Mouse (Mus musculus): ENCODE results near the gene Msh3. TPM values are rescaled to one million over a fixed set of nuclear protein-coding genes. Genes with fewer than 3 reads are reported as not detected.

The Msh3 gene
- polyA plus RNA-seq, 1 experiment from 2014 or later: 43.8 TPM

GRCm38 (mm10) chr13:92291605-92292004 is 63.2 kb downstream of the Msh3 start:
- Histone ChIP-seq H3K4me3 (ENCODE audit: low read depth, low read length) (no peak overlapping the region), H3K27me3 (ENCODE audit: control insufficient read depth, insufficient read depth, low read length) (no peaks in the 10 kb centered on the region), H3K9ac (ENCODE audit: low read length) (no peak overlapping the region), H3K4me1 (replicated peaks; ENCODE audit: control insufficient read depth, insufficient read depth, low read length) (no peaks in the 10 kb centered on the region), H3K36me3 (ENCODE audit: control insufficient read depth, insufficient read depth, low read length) (no peaks in the 10 kb centered on the region), H3K9me3 (ENCODE audit: control insufficient read depth, low read length) (no peaks in the 10 kb centered on the region), H3K27ac (ENCODE audit: low read depth, low read length) (no peak overlapping the region), H3K4me2 (ENCODE audit: low read depth, low read length, severe bottlenecking) (no peak overlapping the region)
- 88% methylated on average over 4 of the region's 4 CpGs for WGBS
- DNase-seq (ENCODE audit: low spot score): no peak
- no peak for ATAC-seq (replicated peaks; ENCODE audit: low FRiP score)

- H3K36me3 ChIP-seq (ENCODE audit: control insufficient read depth, insufficient read depth, low read length): no peaks in the 10 kb centered on the region
- ATAC-seq (replicated peaks; ENCODE audit: low FRiP score) (no peak), DNase-seq (ENCODE audit: low spot score) (no peak)
- no peak overlapping the region for H3K27ac ChIP-seq (ENCODE audit: low read depth, low read length)
- 92% methylated on average over 2 of the region's 2 CpGs for WGBS
- no peak overlapping the region for H3K4me2 ChIP-seq (ENCODE audit: low read depth, low read length, severe bottlenecking)
- H3K27me3 ChIP-seq (ENCODE audit: control insufficient read depth, insufficient read depth, low read length): no peaks in the 10 kb centered on the region
- H3K9me3 ChIP-seq (ENCODE audit: control insufficient read depth, low read length): no peaks in the 10 kb centered on the region
- H3K4me3 ChIP-seq (ENCODE audit: low read depth, low read length): no peak overlapping the region
- H3K4me1 ChIP-seq (replicated peaks; ENCODE audit: control insufficient read depth, insufficient read depth, low read length): no peaks in the 10 kb centered on the region
- H3K9ac ChIP-seq (ENCODE audit: low read length): no peak overlapping the region
Observed at GRCm38 (mm10) chr13:92277027-92277426, 77.8 kb downstream of the Msh3 start.

GRCm38 (mm10) chr13:92275292-92275691 is 79.5 kb downstream of the Msh3 start:
- DNase-seq (ENCODE audit: low spot score) (no peak), ATAC-seq (replicated peaks; ENCODE audit: low FRiP score) (no peak)
- H3K9me3 ChIP-seq (ENCODE audit: control insufficient read depth, low read length): no peaks in the 10 kb centered on the region
- H3K36me3 ChIP-seq (ENCODE audit: control insufficient read depth, insufficient read depth, low read length): no peaks in the 10 kb centered on the region
- no peaks in the 10 kb centered on the region for H3K27me3 ChIP-seq (ENCODE audit: control insufficient read depth, insufficient read depth, low read length)
- no peaks in the 10 kb centered on the region for H3K4me1 ChIP-seq (replicated peaks; ENCODE audit: control insufficient read depth, insufficient read depth, low read length)
- H3K4me2 ChIP-seq (ENCODE audit: low read depth, low read length, severe bottlenecking): no peak overlapping the region
- no peak overlapping the region for H3K4me3 ChIP-seq (ENCODE audit: low read depth, low read length)
- no peak overlapping the region for H3K27ac ChIP-seq (ENCODE audit: low read depth, low read length)
- 96% methylated on average over 9 of the region's 9 CpGs for WGBS
- H3K9ac ChIP-seq (ENCODE audit: low read length): no peak overlapping the region

- DNase-seq (ENCODE audit: low spot score) (no peak), ATAC-seq (replicated peaks; ENCODE audit: low FRiP score) (no peak)
- WGBS: 92% methylated on average over 14 of the region's 14 CpGs
- H3K4me3 ChIP-seq (ENCODE audit: low read depth, low read length): no peak overlapping the region
- no peaks in the 10 kb centered on the region for H3K4me1 ChIP-seq (replicated peaks; ENCODE audit: control insufficient read depth, insufficient read depth, low read length)
- no peaks in the 10 kb centered on the region for H3K9me3 ChIP-seq (ENCODE audit: control insufficient read depth, low read length)
- H3K4me2 ChIP-seq (ENCODE audit: low read depth, low read length, severe bottlenecking): no peak overlapping the region
- no peaks in the 10 kb centered on the region for H3K27me3 ChIP-seq (ENCODE audit: control insufficient read depth, insufficient read depth, low read length)
- no peaks in the 10 kb centered on the region for H3K36me3 ChIP-seq (ENCODE audit: control insufficient read depth, insufficient read depth, low read length)
- no peak overlapping the region for H3K27ac ChIP-seq (ENCODE audit: low read depth, low read length)
- no peak overlapping the region for H3K9ac ChIP-seq (ENCODE audit: low read length)
Observed at GRCm38 (mm10) chr13:92274274-92275198, 80.3 kb downstream of the Msh3 start.

- Histone ChIP-seq H3K27me3 (ENCODE audit: control insufficient read depth, insufficient read depth, low read length) (no peaks in the 10 kb centered on the region), H3K4me3 (ENCODE audit: low read depth, low read length) (no peak overlapping the region), H3K9ac (ENCODE audit: low read length) (no peak overlapping the region), H3K4me1 (replicated peaks; ENCODE audit: control insufficient read depth, insufficient read depth, low read length) (no peaks in the 10 kb centered on the region), H3K27ac (ENCODE audit: low read depth, low read length) (no peak overlapping the region), H3K4me2 (ENCODE audit: low read depth, low read length, severe bottlenecking) (no peak overlapping the region), H3K9me3 (ENCODE audit: control insufficient read depth, low read length) (no peaks in the 10 kb centered on the region), H3K36me3 (ENCODE audit: control insufficient read depth, insufficient read depth, low read length) (no peaks in the 10 kb centered on the region)
- ATAC-seq (replicated peaks; ENCODE audit: low FRiP score) (no peak), DNase-seq (ENCODE audit: low spot score) (no peak)
- WGBS: 95% methylated on average over 3 of the region's 3 CpGs
Observed at GRCm38 (mm10) chr13:92267076-92267475, 87.7 kb downstream of the Msh3 start.

- 88% methylated on average over 6 of the region's 6 CpGs for WGBS
- Histone ChIP-seq H3K4me1 (replicated peaks; ENCODE audit: control insufficient read depth, insufficient read depth, low read length) (no peaks in the 10 kb centered on the region), H3K4me2 (ENCODE audit: low read depth, low read length, severe bottlenecking) (no peak overlapping the region), H3K27me3 (ENCODE audit: control insufficient read depth, insufficient read depth, low read length) (no peaks in the 10 kb centered on the region), H3K27ac (ENCODE audit: low read depth, low read length) (no peak overlapping the region), H3K4me3 (ENCODE audit: low read depth, low read length) (no peak overlapping the region), H3K9me3 (ENCODE audit: control insufficient read depth, low read length) (no peaks in the 10 kb centered on the region), H3K36me3 (ENCODE audit: control insufficient read depth, insufficient read depth, low read length) (no peaks in the 10 kb centered on the region), H3K9ac (ENCODE audit: low read length) (no peak overlapping the region)
- DNase-seq (ENCODE audit: low spot score): no peak
- ATAC-seq (replicated peaks; ENCODE audit: low FRiP score): no peak
Observed at GRCm38 (mm10) chr13:92263566-92263965, 91.2 kb downstream of the Msh3 start.

- Histone ChIP-seq H3K36me3 (ENCODE audit: control insufficient read depth, insufficient read depth, low read length) (no peaks in the 10 kb centered on the region), H3K4me2 (ENCODE audit: low read depth, low read length, severe bottlenecking) (no peak overlapping the region), H3K4me3 (ENCODE audit: low read depth, low read length) (no peak overlapping the region), H3K9ac (ENCODE audit: low read length) (no peak overlapping the region), H3K27ac (ENCODE audit: low read depth, low read length) (no peak overlapping the region), H3K27me3 (ENCODE audit: control insufficient read depth, insufficient read depth, low read length) (no peaks in the 10 kb centered on the region), H3K4me1 (replicated peaks; ENCODE audit: control insufficient read depth, insufficient read depth, low read length) (no peaks in the 10 kb centered on the region), H3K9me3 (ENCODE audit: control insufficient read depth, low read length) (no peaks in the 10 kb centered on the region)
- WGBS: 87% methylated on average over 5 of the region's 5 CpGs
- no peak for DNase-seq (ENCODE audit: low spot score)
- no peak for ATAC-seq (replicated peaks; ENCODE audit: low FRiP score)
Observed at GRCm38 (mm10) chr13:92261329-92261728, 93.5 kb downstream of the Msh3 start.

- WGBS: 91% methylated on average over 3 of the region's 3 CpGs
- ATAC-seq (replicated peaks; ENCODE audit: low FRiP score): no peak
Observed at GRCm38 (mm10) chr13:92255480-92255879, 99.3 kb downstream of the Msh3 start.

GRCm38 (mm10) chr13:92253850-92254249 is 101.0 kb downstream of the Msh3 start:
- Histone ChIP-seq H3K4me1 (replicated peaks; ENCODE audit: control insufficient read depth, insufficient read depth, low read length) (no peaks in the 10 kb centered on the region), H3K27me3 (ENCODE audit: control insufficient read depth, insufficient read depth, low read length) (no peaks in the 10 kb centered on the region), H3K9me3 (ENCODE audit: control insufficient read depth, low read length) (no peaks in the 10 kb centered on the region), H3K4me3 (ENCODE audit: low read depth, low read length) (no peak overlapping the region), H3K4me2 (ENCODE audit: low read depth, low read length, severe bottlenecking) (no peak overlapping the region), H3K27ac (ENCODE audit: low read depth, low read length) (no peak overlapping the region), H3K36me3 (ENCODE audit: control insufficient read depth, insufficient read depth, low read length) (no peaks in the 10 kb centered on the region), H3K9ac (ENCODE audit: low read length) (no peak overlapping the region)
- WGBS: 96% methylated on average over 5 of the region's 5 CpGs
- no peak for DNase-seq (ENCODE audit: low spot score)
- no peak for ATAC-seq (replicated peaks; ENCODE audit: low FRiP score)

More at GRCm38 (mm10) chr13:92255480-92255879, 99.3 kb downstream of the Msh3 start:
- Histone ChIP-seq H3K27me3 (ENCODE audit: control insufficient read depth, insufficient read depth, low read length) (no peaks in the 10 kb centered on the region), H3K9ac (ENCODE audit: low read length) (no peak overlapping the region), H3K4me1 (replicated peaks; ENCODE audit: control insufficient read depth, insufficient read depth, low read length) (no peaks in the 10 kb centered on the region), H3K36me3 (ENCODE audit: control insufficient read depth, insufficient read depth, low read length) (no peaks in the 10 kb centered on the region), H3K4me2 (ENCODE audit: low read depth, low read length, severe bottlenecking) (no peak overlapping the region), H3K9me3 (ENCODE audit: control insufficient read depth, low read length) (no peaks in the 10 kb centered on the region), H3K27ac (ENCODE audit: low read depth, low read length) (no peak overlapping the region), H3K4me3 (ENCODE audit: low read depth, low read length) (no peak overlapping the region)
- no peak for DNase-seq (ENCODE audit: low spot score)
